Mouse (Mus musculus) urinary bladder, adult 2 months (tissue): ENCODE results near the gene Dph5. TPM values are rescaled to one million over a fixed set of nuclear protein-coding genes. Genes with fewer than 3 reads are reported as not detected.
"Not testable (repeated sequence)": the region's sequence is repeated elsewhere in the genome, so short reads cannot be mapped to it uniquely, and the experiment has no call there.

Experiments
- DNase-seq: peaks from one replicate; pipeline ENCODE4 v3.0.0; 2022; ENCODE audit warnings: low spot score
- polyA plus RNA-seq: library from polyadenylated mRNA; depleted of rRNA; stranded (reverse); fragments of >200 nt; gene quantifications from 2 replicates; pipeline ENCODE4 v1.2.3, GENCODE M21; 2012; rRNA removed

Gene Dph5
- 13.4 and 14.3 TPM in 2 replicates for polyA plus RNA-seq

GRCm38 (mm10) chr3:115887427-115888309, at the start of gene Dph5:
TSS of gene Dph5 (plus strand) at chr3:115887837.
- DNase-seq, result peak; percentile 83

- DNase-seq, result no peak
Observed at GRCm38 (mm10) chr3:115844566-115844965, 43.1 kb upstream of the Dph5 start.

GRCm38 (mm10) chr3:115845032-115845618, 42.5 kb upstream of the Dph5 start:
- DNase-seq, result no peak

- DNase-seq, result no peak
Observed at GRCm38 (mm10) chr3:115845724-115846123, 41.9 kb upstream of the Dph5 start.

GRCm38 (mm10) chr3:115846153-115846552, 41.5 kb upstream of the Dph5 start:
- no peak for DNase-seq

- no peak for DNase-seq
Observed at GRCm38 (mm10) chr3:115848686-115849480, 38.8 kb upstream of the Dph5 start.

GRCm38 (mm10) chr3:115850946-115851345, 36.7 kb upstream of the Dph5 start:
- DNase-seq, result no peak

GRCm38 (mm10) chr3:115854672-115855191, 32.9 kb upstream of the Dph5 start:
- no peak for DNase-seq

- no peak for DNase-seq
Observed at GRCm38 (mm10) chr3:115855576-115855975, 32.1 kb upstream of the Dph5 start.

- no peak for DNase-seq
Observed at GRCm38 (mm10) chr3:115856484-115857022, 31.1 kb upstream of the Dph5 start.

GRCm38 (mm10) chr3:115857436-115857835, 30.2 kb upstream of the Dph5 start:
- DNase-seq, result no peak

GRCm38 (mm10) chr3:115858822-115859221, 28.8 kb upstream of the Dph5 start:
- DNase-seq, result no peak

GRCm38 (mm10) chr3:115860780-115861179, 26.9 kb upstream of the Dph5 start:
- DNase-seq, result not testable (repeated sequence)

GRCm38 (mm10) chr3:115863487-115863886, 24.1 kb upstream of the Dph5 start:
- no peak for DNase-seq

GRCm38 (mm10) chr3:115867150-115867549, 20.5 kb upstream of the Dph5 start:
- DNase-seq, result no peak

- DNase-seq, result no peak
Observed at GRCm38 (mm10) chr3:115867901-115868300, 19.7 kb upstream of the Dph5 start.

GRCm38 (mm10) chr3:115869360-115869759, 18.3 kb upstream of the Dph5 start:
- DNase-seq, result no peak

- no peak for DNase-seq
Observed at GRCm38 (mm10) chr3:115875551-115875950, 12.1 kb upstream of the Dph5 start.

- no peak for DNase-seq
Observed at GRCm38 (mm10) chr3:115877133-115877532, 10.5 kb upstream of the Dph5 start.

- no peak for DNase-seq
Observed at GRCm38 (mm10) chr3:115884086-115884485, 3.6 kb upstream of the Dph5 start.

- DNase-seq, result peak; percentile 28
Observed at GRCm38 (mm10) chr3:115888310-115889106, 871 bp downstream of the Dph5 start.
